9 mouse cellular contexts compared by ENCODE assay signal in the genomic region with DNA sequence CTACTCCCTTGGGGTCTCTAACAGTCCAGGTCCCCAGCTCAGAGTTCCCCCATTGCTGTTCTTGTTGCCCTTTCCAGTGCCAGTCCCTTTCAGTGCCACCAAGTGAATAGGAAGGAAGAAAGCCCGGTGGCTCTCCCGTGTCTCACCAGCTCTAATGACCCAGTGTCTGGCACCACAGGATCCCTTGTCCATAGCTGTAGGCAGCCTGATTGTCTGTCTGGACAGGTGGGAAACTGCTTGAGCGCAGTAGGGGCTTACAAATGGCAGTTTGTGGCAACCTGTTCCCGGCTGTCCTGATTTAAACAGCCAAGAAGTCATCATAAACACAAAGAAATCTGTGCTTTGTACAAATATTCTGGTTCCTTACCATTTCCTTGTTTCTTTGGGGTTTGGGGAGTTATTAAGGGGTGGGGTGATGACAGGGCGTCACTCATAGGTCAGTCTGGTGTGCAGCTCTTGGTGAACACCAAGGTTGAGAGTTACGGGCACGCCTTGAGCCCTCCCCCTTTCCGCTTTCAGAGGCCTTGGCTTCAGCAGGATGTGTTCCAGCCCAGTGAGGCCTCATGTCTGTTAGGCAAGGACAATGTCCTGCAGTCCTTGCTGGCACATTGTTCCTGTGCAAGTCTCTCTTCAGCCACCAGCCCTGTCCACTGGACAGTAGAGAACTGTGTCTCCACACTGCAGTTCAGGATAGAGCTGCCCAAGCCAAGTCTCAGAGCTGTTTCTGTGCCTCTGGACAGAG.
DNase-seq lines count a peak whose midpoint lies in the region; ATAC-seq and TF ChIP-seq lines count a peak whose summit lies in the region.
"Had no signal": no experiment of that assay in that cellular context is flagged by ENCODE, and none has a peak within 500 bp of the region (broad histone marks: within the 10 kb centered on the region; RNA-seq: fewer than 3 reads in every experiment).

No protein-coding gene starts in this region.

- TF ChIP-seq EP300 in lung, postnatal 0 days (IDR thresholded peaks at IDR 0.05) = no peak; the same call in 1 of the 2 replicates

- H3K9me3 ChIP-seq in heart, embryonic 10.5 days = no peaks in the 10 kb centered on the region
- no peaks in the 10 kb centered on the region for H3K9me3 ChIP-seq in kidney, embryonic 14.5 days (ENCODE audit: control insufficient read depth, low read length)
- no peaks in the 10 kb centered on the region for H3K9me3 ChIP-seq in lung, postnatal 0 days (ENCODE audit: low read length)

- TF ChIP-seq CTCF in lung, postnatal 0 days (IDR thresholded peaks at IDR 0.05) = no peak

- no peak overlapping the region for H3K4me2 ChIP-seq in kidney, embryonic 14.5 days (replicated peaks; ENCODE audit: low read depth, low read length)
- H3K4me2 ChIP-seq in lung, postnatal 0 days (replicated peaks; ENCODE audit: low read depth, low read length) = no peak overlapping the region

- peak overlapping the region; percentile 82 for H3K27ac ChIP-seq in heart, embryonic 10.5 days
- peak overlapping the region; percentile 80; the same call in 1 of the 2 replicates for H3K27ac ChIP-seq in kidney, embryonic 14.5 days (ENCODE audit: low read depth, low read length)
- peak overlapping the region; percentile 97 for H3K27ac ChIP-seq in lung, postnatal 0 days (ENCODE audit: low read length)
- H3K27ac ChIP-seq: liver, embryonic 14.5 days had no signal

- H3K9ac ChIP-seq in kidney, embryonic 14.5 days (ENCODE audit: low read depth, low read length) = no peak overlapping the region
- H3K9ac ChIP-seq in lung, postnatal 0 days (replicated peaks; ENCODE audit: low read depth) = 0 out of 2 replicates have a peak overlapping the region, but pooled peaks have one; percentile 8
- H3K9ac ChIP-seq: liver, embryonic 14.5 days had no signal

- H3K27me3 ChIP-seq in heart, embryonic 10.5 days (ENCODE audit: insufficient read depth, poor library complexity, severe bottlenecking) = no peaks in the 10 kb centered on the region
- no peaks in the 10 kb centered on the region for H3K27me3 ChIP-seq in kidney, embryonic 14.5 days (ENCODE audit: control insufficient read depth, insufficient read depth, low read length)
- H3K27me3 ChIP-seq in lung, postnatal 0 days (replicated peaks; ENCODE audit: insufficient read depth, low read length) = no peaks in the 10 kb centered on the region

- H3K4me1 ChIP-seq in heart, embryonic 10.5 days = peaks cover 89% of the 10 kb centered on the region
- peaks cover 41% of the 10 kb centered on the region for H3K4me1 ChIP-seq in kidney, embryonic 14.5 days (ENCODE audit: control insufficient read depth, insufficient read depth, low read length)
- H3K4me1 ChIP-seq in lung, postnatal 0 days (ENCODE audit: insufficient read depth, low read depth, low read length) = peaks cover 46% of the 10 kb centered on the region

- 72% methylated on average over 8 of the region's 8 CpGs for WGBS in heart, embryonic 10.5 days
- WGBS in kidney, embryonic 14.5 days = 72% methylated on average over 8 of the region's 8 CpGs
- WGBS in lung, postnatal 0 days = 43% methylated on average over 8 of the region's 8 CpGs

- H3K36me3 ChIP-seq in heart, embryonic 10.5 days = peaks cover 2% of the 10 kb centered on the region; the same call in 1 of the 2 replicates
- no peaks in the 10 kb centered on the region; the same call in 1 of the 2 replicates for H3K36me3 ChIP-seq in kidney, embryonic 14.5 days (ENCODE audit: control insufficient read depth, insufficient read depth, low read length)
- 0 out of 2 replicates have a peak, but pooled peaks cover 3% of the 10 kb centered on the region for H3K36me3 ChIP-seq in lung, postnatal 0 days (ENCODE audit: insufficient read depth, low read length)

- no peak overlapping the region for H3K4me3 ChIP-seq in heart, embryonic 10.5 days
- no peak overlapping the region for H3K4me3 ChIP-seq in kidney, embryonic 14.5 days (ENCODE audit: low read length)
- no peak overlapping the region for H3K4me3 ChIP-seq in lung, postnatal 0 days (ENCODE audit: low read depth, low read length)

- peak; percentile 73 for DNase-seq in 416B (ENCODE audit: low read depth)
- DNase-seq in adrenal gland, postnatal 25 days = peak; percentile 68
- DNase-seq in heart, embryonic 10.5 days (ENCODE audit: low spot score) = no peak
- DNase-seq in lung, postnatal 0 days (ENCODE audit: low spot score) = peak; percentile 81
- DNase-seq in right cerebral cortex, adult 2 months (ENCODE audit: low spot score in 2 of 2) = no peak
- no peak for DNase-seq in yolk sac, embryonic 10.5 days (ENCODE audit: low spot score)
- DNase-seq in thymus, postnatal 14 days = no peak

- ATAC-seq in kidney, embryonic 14.5 days (ENCODE audit: low FRiP score, low TSS enrichment) = no peak
- ATAC-seq in lung, postnatal 0 days = peak; percentile 22

Comparison
In these comparisons a context has a peak if more than half of its experiments do, and no peak if none do; other contexts are left out.
1. DNase-seq: peak in 416B (single experiment), adrenal gland, postnatal 25 days (single experiment) and lung, postnatal 0 days (single experiment); none in heart, embryonic 10.5 days (single experiment), right cerebral cortex, adult 2 months (0 of 2), yolk sac, embryonic 10.5 days (single experiment) and thymus, postnatal 14 days (single experiment).
2. Peak in every context shown above with its lines, with median percentiles within 50 percentile points of each other: H3K27ac ChIP-seq.